Mouse (Mus musculus): ENCODE results near the gene Pard3.

GRCm38 (mm10) chr8:127025256-127025717 is 38.4 kb upstream of the Pard3 start:
- no peak for TF ChIP-seq CTCF (IDR thresholded peaks at IDR 0.05; ENCODE audit: extremely low read depth, insufficient read depth, low read length)
- TF ChIP-seq POLR2A (IDR thresholded peaks at IDR 0.05; ENCODE audit: extremely low read depth, insufficient read depth, low read length): no peak
